Mouse (Mus musculus) stomach, embryonic 16.5 days (tissue): ENCODE data around the gene Abhd11. TPM values are rescaled to one million over a fixed set of nuclear protein-coding genes. Genes with fewer than 3 reads are reported as not detected.
"Not testable (repeated sequence)": the region's sequence is repeated elsewhere in the genome, so short reads cannot be mapped to it uniquely, and the experiment has no call there.

Experiments
- ATAC-seq: fragments of 200-750 bp; cut with Nextera tagmentation; 2 replicates; pipeline ENCODE4 v1.8.0; 2017; ENCODE audit warnings: moderate number of reproducible peaks, moderate TSS enrichment; ENCODE audit not compliant: insufficient read depth, low FRiP score
- H3K27ac ChIP-seq: fragments of 300-500 bp; sonication (generic); 2 replicates; pipeline ENCODE4 v1.5.1; 2014; ENCODE audit warnings: low read length
- H3K27me3 ChIP-seq: fragments of 300-500 bp; sonication (generic); 2 replicates; pipeline ENCODE4 v1.6.1; 2014; ENCODE audit warnings: low read length, control low read depth, mixed read lengths; ENCODE audit not compliant: control insufficient read depth, insufficient read depth
- H3K36me3 ChIP-seq: fragments of 300-500 bp; sonication (generic); 2 replicates; pipeline ENCODE4 v1.6.1; 2014; ENCODE audit warnings: low read length; ENCODE audit not compliant: control insufficient read depth, insufficient read depth
- H3K4me1 ChIP-seq: fragments of 300-500 bp; sonication (generic); 2 replicates; pipeline ENCODE4 v1.6.1; 2014; ENCODE audit warnings: low read length, control low read depth, mixed read lengths; ENCODE audit not compliant: control insufficient read depth, insufficient read depth
- H3K4me2 ChIP-seq: fragments of 300-500 bp; sonication (generic); 2 replicates; pipeline ENCODE4 v1.6.1; 2014; ENCODE audit warnings: low read depth, low read length, mixed read lengths
- H3K4me3 ChIP-seq: fragments of 300-500 bp; sonication (generic); replicated peaks from 2 replicates; pipeline ENCODE4 v1.5.1; 2014; ENCODE audit warnings: mild to moderate bottlenecking, low read length
- H3K9ac ChIP-seq: fragments of 300-500 bp; sonication (generic); 2 replicates; pipeline ENCODE4 v1.6.1; 2014; ENCODE audit warnings: low read length
- H3K9me3 ChIP-seq: fragments of 300-500 bp; sonication (generic); replicated peaks from 2 replicates; pipeline ENCODE4 v1.6.1; 2016; ENCODE audit warnings: low read length, control low read depth; ENCODE audit not compliant: control insufficient read depth
- WGBS: fragments of 180-500 bp; shearing (Covaris S2); extraction: QIAGEN DNeasy Blood & Tissue Kit; methylation state at CpG from one replicate; pipeline ENCODE4 v1.1.7; 2014; 5-methylcytosine and 5-hydroxymethylcytosine counted together
- polyA plus RNA-seq: library from polyadenylated mRNA; unstranded; fragments of >200 nt; fragmentation: Nextera tagmentation; extraction: Ambion mirVana; gene quantifications from 2 replicates; pipeline ENCODE4 v1.2.1, GENCODE M21; 2015

The Abhd11 gene
- polyA plus RNA-seq: 70.7 and 73.9 TPM in 2 replicates

DNA sequence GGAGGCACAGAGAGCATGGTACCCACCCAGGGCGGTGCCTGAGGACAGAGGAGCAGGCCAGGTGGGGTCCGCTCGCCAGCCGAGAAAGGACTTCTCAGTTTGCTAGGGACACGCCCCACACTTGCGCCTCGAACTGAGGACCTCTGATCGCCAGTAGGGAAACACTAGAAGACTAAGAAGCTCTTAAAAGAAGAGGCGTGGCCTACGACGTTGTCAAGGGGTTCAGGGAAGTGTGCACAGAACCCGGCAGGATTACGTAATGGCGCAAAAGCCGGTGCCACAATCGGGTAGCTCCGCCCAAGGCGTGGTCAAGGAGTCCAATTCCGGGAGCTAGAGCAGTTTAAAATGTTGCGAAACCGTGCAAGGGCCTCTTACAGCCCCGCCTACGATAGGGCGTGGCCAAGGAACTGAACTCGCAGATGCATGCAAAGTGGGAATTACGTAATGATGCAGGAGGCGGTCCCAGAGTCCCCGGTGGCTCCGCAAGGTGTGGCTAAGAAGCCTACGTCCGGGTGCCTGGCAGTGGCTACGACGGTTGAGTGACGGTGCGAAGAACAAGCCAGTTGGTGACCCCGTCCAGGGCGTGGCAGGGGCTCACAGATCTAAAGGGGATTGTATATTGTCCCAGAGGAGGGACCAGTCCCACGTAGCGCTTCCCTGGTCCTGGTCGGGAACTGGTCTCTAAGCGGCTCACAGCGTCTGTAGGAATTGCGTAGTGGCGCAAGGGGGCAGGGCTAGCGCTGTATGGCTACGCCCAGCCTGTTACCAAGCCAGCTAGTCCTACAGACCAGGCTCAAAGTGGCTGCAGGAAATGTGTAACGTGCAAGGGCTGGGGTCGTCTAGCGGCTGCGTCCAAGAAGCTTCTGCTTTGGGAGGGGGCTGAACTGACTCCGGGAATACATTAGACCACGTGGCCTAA is at the start of gene Abhd11:
Gene Abhd11, plus strand, starts transcription at position 482 of the 919 bp plus-strand sequence.
- ATAC-seq: peak; percentile 90
- Histone ChIP-seq H3K9me3 (no peaks in the 10 kb centered on the region), H3K27ac (peak within 1 kb of the TSS; percentile 99), H3K9ac (peak within 1 kb of the TSS; percentile 83), H3K4me2 (peak within 1 kb of the TSS; percentile 67), H3K36me3 (0 out of 2 replicates have a peak, but pooled peaks cover 3% of the 10 kb centered on the region), H3K27me3 (no peaks in the 10 kb centered on the region), H3K4me1 (peaks cover 33% of the 10 kb centered on the region), H3K4me3 (peak within 1 kb of the TSS; percentile 80)
- WGBS: under 1% methylated on average over 52 of the region's 52 CpGs

DNA sequence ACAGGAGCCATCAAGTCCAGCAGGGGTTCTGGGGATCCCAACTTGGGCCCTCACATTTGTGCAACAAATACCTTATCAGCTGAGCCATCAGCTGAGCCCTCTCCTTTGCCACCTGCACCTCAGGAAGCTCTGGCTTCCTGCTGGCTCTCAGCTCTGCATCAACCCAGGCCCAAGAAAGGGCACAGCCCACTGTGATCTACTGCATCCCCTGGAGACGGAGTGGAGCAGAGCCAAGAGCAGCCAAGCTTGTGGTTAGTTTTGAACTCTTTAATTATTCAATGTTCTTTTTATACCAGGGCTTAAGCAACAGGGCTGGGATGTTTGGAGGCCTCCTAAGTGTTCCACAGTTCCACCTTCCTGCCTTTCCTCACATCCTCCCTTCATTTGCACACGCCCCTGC is 48.5 kb upstream of the Abhd11 start:
- WGBS: 67% methylated on average over 2 of the region's 2 CpGs
- H3K36me3 ChIP-seq: no peaks in the 10 kb centered on the region
- peaks cover 4% of the 10 kb centered on the region; the same call in 1 of the 2 replicates for H3K4me1 ChIP-seq
- no peak overlapping the region for H3K9ac ChIP-seq
- no peak overlapping the region for H3K27ac ChIP-seq
- no peak overlapping the region for H3K4me2 ChIP-seq
- H3K9me3 ChIP-seq: no peaks in the 10 kb centered on the region
- no peaks in the 10 kb centered on the region for H3K27me3 ChIP-seq
- ATAC-seq: no peak
- H3K4me3 ChIP-seq: no peak overlapping the region

DNA sequence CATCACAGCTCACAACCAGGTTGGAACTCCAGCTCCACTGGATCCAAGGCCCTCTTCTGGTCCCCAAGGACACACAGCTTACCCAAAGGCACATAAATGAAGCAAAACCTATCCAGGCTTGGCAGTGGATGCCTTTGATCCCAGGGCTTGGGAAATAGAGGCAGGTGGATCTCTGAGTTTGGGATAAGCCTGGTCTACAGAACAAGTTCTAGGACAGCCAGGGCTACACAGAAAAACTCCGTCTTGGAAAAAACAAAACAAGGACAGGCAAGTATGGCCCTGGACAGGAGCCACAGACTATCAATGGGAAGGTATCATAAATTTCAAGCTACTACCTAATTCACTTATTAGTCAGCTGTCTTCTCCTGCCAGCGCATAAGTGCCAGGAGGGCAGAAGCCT is 47.4 kb upstream of the Abhd11 start:
- Histone ChIP-seq H3K36me3 (no peaks in the 10 kb centered on the region), H3K27ac (no peak overlapping the region), H3K9ac (no peak overlapping the region), H3K4me3 (no peak overlapping the region), H3K9me3 (no peaks in the 10 kb centered on the region), H3K27me3 (no peaks in the 10 kb centered on the region), H3K4me1 (peaks cover 6% of the 10 kb centered on the region; the same call in 1 of the 2 replicates), H3K4me2 (no peak overlapping the region)
- 90% methylated on average over 2 of the region's 2 CpGs for WGBS
- ATAC-seq: no peak

DNA sequence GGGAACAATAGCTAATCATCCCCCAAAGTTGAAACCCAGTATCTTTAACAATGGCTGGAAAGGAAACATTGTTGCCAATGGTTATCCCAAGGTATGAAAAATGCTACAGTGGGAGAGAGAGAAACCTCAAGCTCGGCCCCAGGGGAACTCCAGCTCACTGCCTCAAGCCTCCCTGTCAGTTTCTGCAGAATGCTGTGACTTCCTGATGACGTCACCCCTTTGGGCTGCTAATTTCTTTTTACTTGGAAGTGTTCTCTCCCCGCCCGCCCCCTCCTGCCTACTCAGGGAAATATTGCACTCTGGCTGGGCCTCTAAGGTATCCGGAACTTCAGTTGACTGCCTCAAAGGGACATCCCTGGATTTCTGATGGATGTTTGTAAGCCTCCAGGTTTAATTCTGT is 45.4 kb upstream of the Abhd11 start:
- Histone ChIP-seq H3K27ac (no peak overlapping the region), H3K9ac (no peak overlapping the region), H3K9me3 (no peaks in the 10 kb centered on the region), H3K36me3 (no peaks in the 10 kb centered on the region), H3K4me2 (no peak overlapping the region), H3K4me3 (no peak overlapping the region), H3K27me3 (no peaks in the 10 kb centered on the region), H3K4me1 (peaks cover 12% of the 10 kb centered on the region; the same call in 1 of the 2 replicates)
- WGBS: 23% methylated on average over 5 of the region's 5 CpGs
- ATAC-seq: no peak

DNA sequence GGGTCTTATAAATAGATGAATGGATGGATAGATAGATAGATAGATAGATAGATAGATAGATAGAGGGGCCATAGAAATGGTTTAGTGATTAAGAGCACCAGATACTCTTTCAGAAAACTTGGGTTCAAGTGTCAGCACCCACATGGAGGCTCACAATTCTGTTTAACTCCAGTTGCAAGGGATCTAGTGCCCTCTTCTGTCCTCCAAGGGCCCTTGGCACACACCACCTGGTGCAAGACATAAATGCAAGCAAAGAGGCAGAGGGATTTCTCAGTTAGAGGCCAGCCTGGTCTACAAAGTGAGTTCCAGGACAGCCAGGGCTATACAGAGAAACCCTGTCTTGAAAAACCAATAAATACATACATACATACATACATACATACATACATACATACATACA is 44.3 kb upstream of the Abhd11 start:
- H3K27ac ChIP-seq, H3K4me2 ChIP-seq, H3K9ac ChIP-seq, H3K27me3 ChIP-seq, H3K36me3 ChIP-seq, H3K4me3 ChIP-seq, H3K9me3 ChIP-seq, ATAC-seq: not testable (repeated sequence)
- H3K4me1 ChIP-seq: peaks cover 12% of the 10 kb centered on the region; the same call in 1 of the 2 replicates

DNA sequence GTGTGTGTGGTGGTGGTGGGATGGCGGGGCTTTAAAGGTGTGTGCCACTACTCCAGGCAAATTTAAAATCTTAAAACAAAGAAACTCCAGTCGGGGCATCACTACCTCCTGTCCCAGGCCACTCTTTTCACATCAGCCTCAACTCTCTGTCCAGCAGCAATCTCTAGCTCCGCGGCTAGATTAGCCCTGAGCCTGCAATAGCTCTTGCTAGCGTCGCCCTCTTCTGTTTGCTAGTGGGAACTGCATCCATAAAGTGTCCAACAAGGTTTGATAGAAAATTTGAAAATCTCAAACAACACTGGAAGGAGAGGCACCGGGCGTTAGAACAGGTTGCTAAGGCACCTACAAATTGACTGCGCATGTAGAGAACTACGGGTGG is 43.5 kb upstream of the Abhd11 start:
- Histone ChIP-seq H3K4me1 (peaks cover 12% of the 10 kb centered on the region; the same call in 1 of the 2 replicates), H3K27me3 (no peaks in the 10 kb centered on the region), H3K4me2 (peak overlapping the region; percentile 54), H3K4me3 (peak overlapping the region; percentile 39), H3K27ac (no peak overlapping the region), H3K9ac (peak overlapping the region; percentile 56), H3K36me3 (no peaks in the 10 kb centered on the region), H3K9me3 (no peaks in the 10 kb centered on the region)
- WGBS: 5% methylated on average over 10 of the region's 10 CpGs
- peak; percentile 57 for ATAC-seq

DNA sequence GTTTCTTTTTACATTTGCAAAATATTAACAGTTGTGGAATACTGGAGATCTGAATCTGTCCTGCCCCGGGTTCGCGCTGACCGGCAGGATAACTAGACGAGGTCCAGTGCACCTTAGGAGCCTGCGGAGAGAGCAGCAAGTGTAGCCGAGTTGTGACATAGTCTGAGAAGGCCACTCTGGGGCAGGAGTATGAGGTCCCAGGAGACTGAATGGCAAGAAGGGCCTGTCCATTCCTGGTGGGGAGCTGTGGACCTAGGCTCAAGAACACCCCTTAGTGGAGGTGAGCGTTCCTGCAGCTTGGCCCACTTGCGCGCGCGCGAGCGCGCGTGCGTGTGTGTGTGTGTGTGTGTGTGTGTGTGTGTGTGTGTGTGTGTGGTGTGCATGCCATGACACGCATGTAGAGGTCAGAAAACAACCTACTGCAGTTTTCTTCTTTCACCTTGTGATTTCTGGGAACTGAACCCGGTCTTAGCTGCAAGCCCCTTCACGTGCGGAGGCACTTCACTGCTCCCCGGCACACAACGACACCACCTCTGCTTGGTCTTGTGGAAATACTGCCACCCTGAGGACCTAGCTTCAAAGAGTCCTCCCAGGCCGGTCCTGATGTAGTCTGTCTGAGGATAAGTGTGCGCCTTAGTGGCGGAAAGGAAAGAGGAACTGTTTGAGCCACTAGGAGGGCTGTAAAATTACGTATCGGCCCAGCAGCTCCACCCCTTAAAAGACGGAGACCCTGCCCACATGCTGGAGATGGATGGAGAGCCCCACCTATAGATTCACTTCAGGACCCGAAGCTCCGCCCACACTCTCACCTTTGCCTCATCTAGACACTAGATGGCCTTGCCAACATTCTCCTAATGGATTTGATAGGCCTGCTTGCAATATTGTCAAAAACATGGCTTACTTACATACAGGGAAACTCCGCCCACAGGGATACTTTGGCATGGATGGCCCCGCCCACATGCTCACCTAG is 42.8 kb upstream of the Abhd11 start:
- H3K4me2 ChIP-seq: peak overlapping the region; percentile 54
- H3K9me3 ChIP-seq: no peaks in the 10 kb centered on the region
- peak overlapping the region; percentile 75 for H3K27ac ChIP-seq
- peak; percentile 80 for ATAC-seq
- no peaks in the 10 kb centered on the region for H3K27me3 ChIP-seq
- peak overlapping the region; percentile 39 for H3K4me3 ChIP-seq
- peak overlapping the region; percentile 56 for H3K9ac ChIP-seq
- WGBS: 4% methylated on average over 33 of the region's 33 CpGs
- no peaks in the 10 kb centered on the region for H3K36me3 ChIP-seq
- 0 out of 2 replicates have a peak, but pooled peaks cover 12% of the 10 kb centered on the region for H3K4me1 ChIP-seq

DNA sequence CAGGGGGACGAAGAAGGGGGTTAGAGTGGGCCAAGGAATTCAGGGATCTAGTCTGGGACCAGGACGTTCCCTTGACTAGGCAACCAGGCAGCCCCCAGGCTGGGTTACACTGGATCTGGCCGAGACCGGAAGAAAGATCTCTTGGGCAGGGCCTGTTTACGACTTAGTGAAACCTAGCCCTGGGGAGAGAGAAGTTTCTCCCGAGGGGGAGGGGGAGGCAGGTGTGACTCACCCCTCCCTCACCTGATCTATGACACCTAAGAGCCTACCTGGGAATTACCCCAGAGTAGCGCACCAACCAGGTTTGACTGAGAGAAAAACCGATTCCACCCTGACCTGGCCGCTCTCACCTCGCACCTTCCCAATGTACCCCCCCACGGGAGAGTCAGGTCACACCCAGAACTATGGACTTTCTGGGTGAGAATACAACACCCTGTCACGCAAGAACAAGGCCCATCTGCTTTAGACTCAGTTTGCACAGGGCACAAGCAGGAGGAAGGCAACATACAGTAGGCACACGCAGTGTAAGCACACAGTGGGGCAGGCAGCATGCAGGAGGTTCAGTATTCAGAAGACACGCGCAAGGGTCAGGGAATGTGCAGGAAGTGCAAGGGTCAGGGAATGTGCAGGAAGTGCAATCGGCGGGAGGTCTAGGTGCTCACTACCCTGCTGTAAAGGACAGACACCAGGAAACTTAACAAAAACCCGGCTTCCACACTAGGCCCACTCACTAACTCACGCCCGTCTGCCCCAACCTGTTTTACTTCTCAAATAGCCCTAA is 41.6 kb upstream of the Abhd11 start:
- no peak for ATAC-seq
- no peaks in the 10 kb centered on the region for H3K9me3 ChIP-seq
- H3K27ac ChIP-seq: peak overlapping the region; percentile 75
- 0 out of 2 replicates have a peak, but pooled peaks cover 12% of the 10 kb centered on the region for H3K4me1 ChIP-seq
- no peak overlapping the region for H3K4me3 ChIP-seq
- 59% methylated on average over 20 of the region's 20 CpGs for WGBS
- H3K4me2 ChIP-seq: no peak overlapping the region
- no peaks in the 10 kb centered on the region for H3K36me3 ChIP-seq
- H3K9ac ChIP-seq: 0 out of 2 replicates have a peak overlapping the region, but pooled peaks have one; percentile 12
- no peaks in the 10 kb centered on the region for H3K27me3 ChIP-seq
